Mouse (Mus musculus) cerebellum, adult 2 months (tissue): Measurements from ENCODE around the gene Ppp6r3. TPM values are rescaled to one million over a fixed set of nuclear protein-coding genes. Genes with fewer than 3 reads are reported as not detected.

ENCODE experiments used
- DNase-seq, 2 experiments: peaks; one replicate each; pipeline ENCODE4 v3.0.0; 2021
- H3K27ac ChIP-seq: fragments of 200-500 bp; 2 replicates; pipeline ENCODE4 v1.5.1; 2012; ENCODE audit warnings: low read length, control low read depth, inconsistent platforms; ENCODE audit not compliant: insufficient read depth
- H3K27me3 ChIP-seq: fragments of 200-500 bp; 2 replicates; pipeline ENCODE4 v1.6.1; 2012; ENCODE audit warnings: inconsistent platforms, mild to moderate bottlenecking, low read length, moderate library complexity; ENCODE audit not compliant: control insufficient read depth, insufficient read depth
- H3K4me1 ChIP-seq: fragments of 200-500 bp; 2 replicates; pipeline ENCODE4 v1.6.1; 2011; ENCODE audit warnings: low read length; ENCODE audit not compliant: control insufficient read depth, insufficient read depth
- H3K4me3 ChIP-seq: fragments of 200-500 bp; replicated peaks from 2 replicates; pipeline ENCODE3; 2011; ENCODE audit warnings: mild to moderate bottlenecking, low read depth, low read length, control low read depth; ENCODE audit not compliant: insufficient read depth
- CTCF ChIP-seq: fragments of 200-500 bp; IDR thresholded peaks from 2 replicates; pipeline ENCODE4 v1.5.1; 2011; ENCODE audit warnings: low read depth, mild to moderate bottlenecking, control low read depth, low read length, moderate library complexity, borderline replicate concordance; ENCODE audit not compliant: insufficient read depth
- POLR2A ChIP-seq: fragments of 200-500 bp; IDR thresholded peaks from 2 replicates; pipeline ENCODE4 v1.6.1; 2011; ENCODE audit warnings: low read length, control low read depth, borderline replicate concordance; ENCODE audit not compliant: insufficient read depth
- WGBS: fragments of 180-500 bp; shearing (Covaris S2); methylation state at CpG from one replicate; pipeline ENCODE4 v1.1.7; 2018; 5-methylcytosine and 5-hydroxymethylcytosine counted together
- polyA plus RNA-seq: library from polyadenylated mRNA; depleted of rRNA; stranded (reverse); fragments of >200 nt; gene quantifications from 2 replicates; pipeline ENCODE4 v1.2.3, GENCODE M21; 2012

Gene Ppp6r3
- polyA plus RNA-seq, 1 experiment = 95.8 TPM

DNA sequence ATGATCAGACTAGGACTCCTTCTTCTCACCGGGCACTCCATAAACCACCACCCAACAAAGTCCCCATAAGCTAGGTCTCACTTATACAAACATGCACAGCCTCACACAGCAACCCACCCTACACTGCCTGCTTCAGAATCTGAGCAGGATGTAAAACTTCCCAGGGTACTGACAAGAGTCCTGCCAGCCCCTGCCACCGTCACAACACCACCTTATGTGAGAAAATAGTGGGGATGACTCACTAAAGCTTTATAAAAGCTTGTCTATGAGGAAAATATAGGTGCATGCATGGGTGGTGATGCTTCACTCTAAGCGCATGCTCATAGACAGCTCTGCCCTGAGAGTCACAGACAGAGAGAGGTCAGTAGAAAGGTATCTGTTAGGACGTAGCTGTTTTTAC lies 85.7 kb downstream of the Ppp6r3 start:
- Histone ChIP-seq H3K27me3 (no peaks in the 10 kb centered on the region), H3K27ac (no peak overlapping the region), H3K4me1 (no peaks in the 10 kb centered on the region), H3K4me3 (no peak overlapping the region)
- WGBS = 98% methylated on average over 4 of the region's 4 CpGs
- DNase-seq = no peak
- no peak for TF ChIP-seq CTCF
- no peak for TF ChIP-seq POLR2A

- no peak overlapping the region for H3K4me3 ChIP-seq
- H3K27me3 ChIP-seq = no peaks in the 10 kb centered on the region
- 95% methylated on average over 7 of the region's 7 CpGs for WGBS
- DNase-seq = no peak
- no peak overlapping the region for H3K27ac ChIP-seq
- H3K4me1 ChIP-seq = no peaks in the 10 kb centered on the region
- no peak for TF ChIP-seq POLR2A
- TF ChIP-seq CTCF = no peak
Observed at GRCm38 (mm10) chr19:3482831-3483230, 92.7 kb downstream of the Ppp6r3 start.

DNA sequence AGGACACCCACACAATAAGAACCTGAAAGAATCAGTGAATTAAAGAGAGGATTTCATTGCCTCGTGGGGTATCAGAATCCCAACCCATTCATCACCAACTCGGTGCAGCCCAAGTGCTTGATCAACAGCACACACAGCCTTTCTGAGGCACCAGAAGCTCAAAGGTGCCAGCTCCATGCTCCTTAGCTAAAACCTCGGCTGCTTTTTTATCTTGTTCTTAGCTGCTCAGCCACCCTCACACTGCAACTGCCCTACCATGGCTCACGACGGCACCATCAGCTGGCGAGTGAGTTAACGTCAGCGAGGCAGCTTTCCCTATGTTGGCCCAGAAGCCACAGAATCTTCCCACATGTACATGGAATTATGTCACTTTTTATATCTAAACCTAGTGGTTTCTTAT lies 95.4 kb downstream of the Ppp6r3 start:
- Histone ChIP-seq H3K27me3 (no peaks in the 10 kb centered on the region), H3K4me3 (no peak overlapping the region), H3K27ac (no peak overlapping the region), H3K4me1 (no peaks in the 10 kb centered on the region)
- no peak for TF ChIP-seq POLR2A
- no peak for DNase-seq
- 92% methylated on average over 8 of the region's 8 CpGs for WGBS

DNA sequence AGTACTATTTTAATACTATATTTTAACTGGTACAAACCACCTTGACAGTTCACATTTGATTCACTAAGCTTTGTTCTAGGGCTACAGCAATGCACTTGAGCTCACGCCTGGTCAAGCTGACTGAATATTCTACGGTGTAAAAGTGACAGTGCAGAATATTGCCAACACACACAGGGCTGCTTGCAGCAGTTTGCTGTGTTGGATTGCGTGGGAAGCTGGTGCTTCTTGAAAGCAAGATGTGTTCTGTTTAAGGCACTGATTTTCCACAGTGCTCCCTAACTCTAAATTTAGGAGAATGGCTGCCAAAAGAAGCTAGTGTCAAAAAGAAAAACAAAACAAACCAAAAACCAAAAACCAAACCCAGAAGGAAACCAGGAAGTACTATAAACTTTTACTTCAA lies 98.6 kb downstream of the Ppp6r3 start:
- DNase-seq = no peak
- Histone ChIP-seq H3K27me3 (no peaks in the 10 kb centered on the region), H3K27ac (no peak overlapping the region), H3K4me1 (no peaks in the 10 kb centered on the region), H3K4me3 (no peak overlapping the region)
- WGBS = 96% methylated on average over 3 of the region's 3 CpGs
- TF ChIP-seq POLR2A (no peak), CTCF (no peak)

- 97% methylated on average over 2 of the region's 2 CpGs for WGBS
- H3K4me3 ChIP-seq = no peak overlapping the region
- no peaks in the 10 kb centered on the region for H3K27me3 ChIP-seq
- H3K4me1 ChIP-seq = no peaks in the 10 kb centered on the region
- no peak overlapping the region for H3K27ac ChIP-seq
- DNase-seq = no peak
- no peak for TF ChIP-seq POLR2A
- TF ChIP-seq CTCF = no peak
Observed at GRCm38 (mm10) chr19:3471218-3471617, 104.3 kb downstream of the Ppp6r3 start.

- Histone ChIP-seq H3K27ac (no peak overlapping the region), H3K4me3 (no peak overlapping the region)
- TF ChIP-seq CTCF (no peak), POLR2A (no peak)
Observed at GRCm38 (mm10) chr19:3467574-3467973, 108.0 kb downstream of the Ppp6r3 start.

GRCm38 (mm10) chr19:3459986-3460385 lies 115.6 kb downstream of the Ppp6r3 start:
- no peak for DNase-seq
- Histone ChIP-seq H3K27me3 (no peaks in the 10 kb centered on the region), H3K4me1 (no peaks in the 10 kb centered on the region), H3K27ac (no peak overlapping the region), H3K4me3 (no peak overlapping the region)
- 87% methylated on average over 3 of the region's 3 CpGs for WGBS
- TF ChIP-seq CTCF (no peak), POLR2A (no peak)

More at GRCm38 (mm10) chr19:3467574-3467973, 108.0 kb downstream of the Ppp6r3 start:
- WGBS = 92% methylated on average over 7 of the region's 7 CpGs
- Histone ChIP-seq H3K27me3 (no peaks in the 10 kb centered on the region), H3K4me1 (no peaks in the 10 kb centered on the region)
- DNase-seq = no peak

GRCm38 (mm10) chr19:3458331-3459099 lies 117.0 kb downstream of the Ppp6r3 start:
- Histone ChIP-seq H3K4me1 (no peaks in the 10 kb centered on the region), H3K27me3 (no peaks in the 10 kb centered on the region), H3K27ac (no peak overlapping the region), H3K4me3 (no peak overlapping the region)
- TF ChIP-seq POLR2A = no peak
- TF ChIP-seq CTCF = no peak
- no peak for DNase-seq
- 89% methylated on average over 6 of the region's 6 CpGs for WGBS
